Mouse (Mus musculus) lung, adult 2 months (tissue): ENCODE results near the gene Lyzl6. TPM values are rescaled to one million over a fixed set of nuclear protein-coding genes. Genes with fewer than 3 reads are reported as not detected.

Source experiments
- DNase-seq: peaks from one replicate; pipeline ENCODE4 v3.0.0; 2022
- H3K4me1 ChIP-seq: fragments of 200-500 bp; 2 replicates; pipeline ENCODE4 v1.6.1; 2011; ENCODE audit warnings: low read length; ENCODE audit not compliant: control insufficient read depth, insufficient read depth
- H3K4me3 ChIP-seq: fragments of 200-500 bp; replicated peaks from 2 replicates; pipeline ENCODE3; 2011; ENCODE audit warnings: low read depth, mild to moderate bottlenecking, control low read depth, low read length; ENCODE audit errors: extremely low read depth
- CTCF ChIP-seq: fragments of 200-500 bp; IDR thresholded peaks from 2 replicates; pipeline ENCODE4 v1.5.1; 2011; ENCODE audit warnings: mild to moderate bottlenecking, low read length, control low read depth; ENCODE audit not compliant: insufficient read depth
- POLR2A ChIP-seq: fragments of 200-500 bp; IDR thresholded peaks from 2 replicates; pipeline ENCODE4 v1.6.1; 2011; ENCODE audit warnings: low read depth, mild to moderate bottlenecking, control low read depth, low read length, borderline replicate concordance; ENCODE audit errors: extremely low read depth
- WGBS: fragments of 180-500 bp; shearing (Covaris S2); methylation state at CpG from one replicate; pipeline ENCODE4 v1.1.7; 2018; 5-methylcytosine and 5-hydroxymethylcytosine counted together
- polyA plus RNA-seq: library from polyadenylated mRNA; depleted of rRNA; stranded (reverse); fragments of >200 nt; gene quantifications from 2 replicates; pipeline ENCODE4 v1.2.3, GENCODE M21; 2012; rRNA removed

Gene Lyzl6
- polyA plus RNA-seq, 1 experiment, result not detected

DNA sequence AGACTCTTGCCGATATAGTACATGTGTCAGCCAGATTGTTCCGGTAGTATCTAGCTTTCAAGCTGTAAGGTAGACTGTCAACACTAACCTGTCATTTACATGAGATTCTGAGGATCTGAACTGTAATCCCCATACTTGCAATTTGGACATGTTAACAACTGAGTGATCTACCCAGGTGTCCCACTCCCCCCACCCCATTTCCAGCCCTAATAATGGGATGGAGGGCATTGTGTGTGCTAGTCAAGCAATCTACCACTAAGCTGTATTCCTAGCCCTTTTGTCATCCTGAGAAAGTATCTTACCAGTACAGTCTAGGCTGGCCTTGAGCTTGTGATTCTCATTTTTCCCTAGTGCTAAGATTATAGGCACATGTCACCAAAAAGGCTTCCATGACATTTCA is 27.9 kb downstream of the Lyzl6 start:
- no peak for DNase-seq
- 86% methylated on average over 2 of the region's 2 CpGs for WGBS
- no peak overlapping the region for H3K4me3 ChIP-seq

DNA sequence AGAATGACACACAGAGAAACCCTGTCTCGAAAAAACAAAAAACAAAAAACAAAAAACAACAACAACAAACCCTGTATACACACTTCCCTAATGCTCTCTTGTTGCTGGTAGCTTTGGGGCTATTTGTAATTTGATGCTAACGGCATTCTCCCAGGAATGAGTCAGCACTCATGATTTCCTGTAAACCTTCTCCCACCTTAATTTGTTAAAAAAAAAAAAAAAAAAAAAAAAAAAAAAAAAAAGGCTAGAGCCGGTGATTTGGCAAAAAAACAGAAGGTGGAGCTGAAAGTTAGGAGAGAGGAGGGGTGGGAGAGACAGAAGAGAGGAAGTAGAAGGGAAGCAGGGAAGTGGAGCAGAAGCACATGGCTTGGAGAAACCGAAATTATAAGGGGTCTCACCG is 32.1 kb downstream of the Lyzl6 start:
- TF ChIP-seq CTCF (no peak), POLR2A (no peak)
- Histone ChIP-seq H3K4me1 (no peaks in the 10 kb centered on the region), H3K4me3 (no peak overlapping the region)
- no peak for DNase-seq
- WGBS, result 42% methylated on average over 5 of the region's 5 CpGs

More for the DNA sequence above, 27.9 kb downstream of the Lyzl6 start:
- H3K4me1 ChIP-seq, result no peaks in the 10 kb centered on the region
- TF ChIP-seq CTCF (no peak), POLR2A (no peak)

Other genes starting within 250 kb of the Lyzl6 start
- 23.9 and 28.0 TPM in 2 replicates for gene Plekhm1, start 226.2 kb downstream of the Lyzl6 start, polyA plus RNA-seq
- not detected in 2 replicates for gene Lrrc37a, start 134.3 kb downstream of the Lyzl6 start, polyA plus RNA-seq
- not detected in 2 replicates for gene Gm884, start 17.8 kb downstream of the Lyzl6 start, polyA plus RNA-seq
- gene Rprml, start 10.7 kb upstream of the Lyzl6 start, polyA plus RNA-seq, result 10.4 and 13.2 TPM in 2 replicates
- gene Gosr2, start 59.0 kb upstream of the Lyzl6 start, polyA plus RNA-seq, result 60.4 and 78.2 TPM in 2 replicates
- 0.02 and 0.12 TPM in 2 replicates for gene Wnt9b, start 110.9 kb upstream of the Lyzl6 start, polyA plus RNA-seq
- 0.07 and 0.12 TPM in 2 replicates for gene Wnt3, start 135.3 kb upstream of the Lyzl6 start, polyA plus RNA-seq